Mouse (Mus musculus): ENCODE results near the gene Tacc3. TPM values are rescaled to one million over a fixed set of nuclear protein-coding genes. Genes with fewer than 3 reads are reported as not detected.

The Tacc3 gene
- polyA plus RNA-seq, 1 experiment from 2014 or later = 316 TPM

DNA sequence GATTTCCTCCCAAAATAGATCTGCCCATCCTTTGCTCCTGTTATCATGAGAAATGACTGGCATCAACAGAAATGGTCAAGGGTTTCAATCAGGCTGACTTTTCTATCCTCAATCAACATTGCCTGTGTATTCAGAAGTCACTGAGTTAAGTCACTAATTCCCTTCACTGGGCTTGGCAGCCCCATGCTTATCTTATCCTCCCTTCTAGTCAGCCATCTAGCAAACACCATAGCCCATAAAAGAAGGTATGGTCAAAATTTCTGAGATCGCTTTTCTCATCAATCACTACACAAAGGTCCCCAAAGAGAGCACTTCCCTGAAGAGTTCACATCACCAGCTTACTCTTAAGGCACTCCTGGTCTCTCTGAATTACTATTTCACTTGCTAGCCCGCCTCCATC is 6.9 kb upstream of the Tacc3 start:
- peak overlapping the region; percentile 81 for H3K4me3 ChIP-seq (ENCODE audit: low read depth, low read length)
- ATAC-seq (ENCODE audit: insufficient number of reproducible peaks, low FRiP score, low TSS enrichment, low read depth) = no peak
- no peak overlapping the region for H3K27ac ChIP-seq (replicated peaks; ENCODE audit: low read depth, low read length)
- DNase-seq (ENCODE audit: low spot score) = no peak
- peak overlapping the region; percentile 80 for H3K9ac ChIP-seq (ENCODE audit: low read length)
- H3K36me3 ChIP-seq (ENCODE audit: control insufficient read depth, insufficient read depth, low read length) = peaks cover 25% of the 10 kb centered on the region
- H3K9me3 ChIP-seq (ENCODE audit: control insufficient read depth, low read length) = no peaks in the 10 kb centered on the region
- H3K27me3 ChIP-seq (ENCODE audit: control insufficient read depth, insufficient read depth, low read length) = no peaks in the 10 kb centered on the region
- peak overlapping the region; percentile 79 for H3K4me2 ChIP-seq (ENCODE audit: low read depth, severe bottlenecking)
- 21% methylated on average over 2 of the region's 2 CpGs for WGBS
- H3K4me1 ChIP-seq (ENCODE audit: control insufficient read depth, insufficient read depth, low read length) = peaks cover 5% of the 10 kb centered on the region; the same call in 1 of the 2 replicates

DNA sequence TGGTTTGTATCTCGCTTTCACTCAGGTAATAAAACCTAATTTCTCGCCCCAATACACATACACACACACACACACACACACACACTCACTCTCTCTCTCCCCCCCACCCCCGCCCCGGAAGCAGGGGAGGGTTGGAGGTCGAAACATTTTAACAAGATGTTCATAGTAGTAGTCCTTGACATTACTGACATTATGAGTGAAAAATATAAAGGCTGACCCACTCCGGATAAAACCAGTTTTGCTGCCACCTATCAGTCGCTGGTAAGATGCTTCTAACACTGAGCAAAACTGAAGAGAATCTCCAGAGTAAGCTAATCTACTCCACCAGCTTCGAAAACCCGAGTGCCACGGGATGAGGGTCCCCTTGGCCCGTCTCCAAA is 6.4 kb upstream of the Tacc3 start:
- H3K9me3 ChIP-seq (ENCODE audit: control insufficient read depth, low read length) = no peaks in the 10 kb centered on the region
- peak overlapping the region; percentile 80 for H3K9ac ChIP-seq (ENCODE audit: low read length)
- peaks cover 9% of the 10 kb centered on the region; the same call in 1 of the 2 replicates for H3K4me1 ChIP-seq (ENCODE audit: control insufficient read depth, insufficient read depth, low read length)
- ATAC-seq (ENCODE audit: insufficient number of reproducible peaks, low FRiP score, low TSS enrichment, low read depth) = no peak
- peak overlapping the region; percentile 79 for H3K4me2 ChIP-seq (ENCODE audit: low read depth, severe bottlenecking)
- H3K27ac ChIP-seq (replicated peaks; ENCODE audit: low read depth, low read length) = peak overlapping the region; percentile 93
- DNase-seq (ENCODE audit: low spot score) = no peak
- H3K27me3 ChIP-seq (ENCODE audit: control insufficient read depth, insufficient read depth, low read length) = no peaks in the 10 kb centered on the region
- H3K36me3 ChIP-seq (ENCODE audit: control insufficient read depth, insufficient read depth, low read length) = peaks cover 20% of the 10 kb centered on the region
- H3K4me3 ChIP-seq (ENCODE audit: low read depth, low read length) = peak overlapping the region; percentile 81
- under 1% methylated on average over 11 of the region's 11 CpGs for WGBS

DNA sequence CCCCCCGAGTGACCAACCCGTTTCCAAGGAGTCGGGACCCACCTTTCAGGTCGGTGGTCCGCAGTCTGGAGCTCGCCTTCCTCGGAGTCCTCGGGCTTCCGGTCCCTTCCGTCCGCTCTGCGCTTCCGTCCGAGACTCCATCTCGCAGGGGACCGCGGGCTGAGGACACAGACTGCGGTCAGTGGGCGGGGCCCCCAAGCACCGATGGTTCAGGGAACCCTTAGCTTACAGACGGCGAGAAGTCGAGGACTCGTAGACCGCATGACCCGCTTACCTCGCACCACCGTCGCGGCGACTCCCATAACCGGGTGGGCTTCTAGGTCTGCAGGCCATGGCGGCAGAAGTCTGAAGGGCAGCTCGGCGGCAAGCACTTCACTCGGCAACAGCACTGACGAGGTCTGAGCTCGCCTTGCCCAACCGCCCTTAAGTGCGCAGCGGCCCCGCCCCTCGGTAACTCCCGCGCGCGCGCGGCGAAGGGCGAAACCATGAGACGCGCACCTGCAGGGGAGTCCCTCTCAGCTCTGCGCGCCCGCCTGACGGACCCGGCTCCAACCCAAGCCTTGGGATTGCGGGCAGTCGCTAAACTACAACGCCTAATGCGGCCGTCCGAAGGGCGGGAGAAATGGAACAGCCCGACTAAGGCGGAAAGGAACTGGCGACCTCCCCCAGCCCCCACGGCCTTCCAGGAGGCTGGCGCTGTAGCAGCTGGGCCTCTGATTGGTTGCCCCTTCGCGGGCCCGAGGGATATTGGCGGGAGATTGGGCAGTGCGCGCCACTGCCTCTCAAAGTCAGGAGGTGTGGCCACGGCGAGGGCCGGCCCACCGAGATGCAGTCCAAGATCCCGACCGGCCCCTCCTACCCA is 5.8 kb upstream of the Tacc3 start, which contains the start of gene Slbp:
Gene Slbp, minus strand, starts transcription at position 654 of the 862 bp plus-strand sequence.
- peak; percentile 96 for ATAC-seq (ENCODE audit: insufficient number of reproducible peaks, low FRiP score, low TSS enrichment, low read depth)

DNA sequence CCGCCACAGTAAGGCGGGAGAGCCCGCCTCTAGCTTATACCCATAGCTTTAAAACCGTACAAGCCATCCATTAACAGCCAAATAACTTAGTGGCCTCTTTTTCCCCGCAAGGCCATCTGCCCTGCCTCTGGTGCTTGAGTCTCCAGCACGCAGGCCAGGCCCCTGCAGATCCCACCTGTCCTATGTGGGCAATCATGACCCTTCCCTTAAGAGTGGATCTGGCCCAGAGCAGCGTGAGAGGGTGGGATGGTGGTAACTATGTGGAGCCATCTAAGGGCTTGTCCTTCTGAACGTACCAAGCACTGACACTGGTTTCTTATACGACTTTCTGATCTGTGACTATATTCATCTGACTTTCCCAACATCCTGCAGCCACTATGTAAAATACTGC is 5.2 kb upstream of the Tacc3 start:
- H3K27me3 ChIP-seq (ENCODE audit: control insufficient read depth, insufficient read depth, low read length) = no peaks in the 10 kb centered on the region
- H3K9ac ChIP-seq (ENCODE audit: low read length) = peak overlapping the region; percentile 49
- peaks cover 15% of the 10 kb centered on the region for H3K36me3 ChIP-seq (ENCODE audit: control insufficient read depth, insufficient read depth, low read length)
- H3K27ac ChIP-seq (replicated peaks; ENCODE audit: low read depth, low read length) = peak overlapping the region; percentile 65; the same call in 1 of the 2 replicates
- 3% methylated on average over 9 of the region's 9 CpGs for WGBS
- H3K9me3 ChIP-seq (ENCODE audit: control insufficient read depth, low read length) = no peaks in the 10 kb centered on the region
- H3K4me2 ChIP-seq (ENCODE audit: low read depth, severe bottlenecking) = peak overlapping the region; percentile 79
- peak; percentile 45 for ATAC-seq (ENCODE audit: insufficient number of reproducible peaks, low FRiP score, low TSS enrichment, low read depth)
- peak overlapping the region; percentile 81 for H3K4me3 ChIP-seq (ENCODE audit: low read depth, low read length)
- DNase-seq (ENCODE audit: low spot score) = no peak
- H3K4me1 ChIP-seq (ENCODE audit: control insufficient read depth, insufficient read depth, low read length) = peaks cover 14% of the 10 kb centered on the region

More for the DNA sequence above, 5.8 kb upstream of the Tacc3 start, which contains the start of gene Slbp:
- Histone ChIP-seq H3K4me2 (ENCODE audit: low read depth, severe bottlenecking) (peak within 1 kb of the TSS; percentile 79), H3K9ac (ENCODE audit: low read length) (peak within 1 kb of the TSS; percentile 80), H3K9me3 (ENCODE audit: control insufficient read depth, low read length) (no peaks in the 10 kb centered on the region), H3K27ac (replicated peaks; ENCODE audit: low read depth, low read length) (peak within 1 kb of the TSS; percentile 93), H3K4me1 (ENCODE audit: control insufficient read depth, insufficient read depth, low read length) (peaks cover 14% of the 10 kb centered on the region), H3K4me3 (ENCODE audit: low read depth, low read length) (peak within 1 kb of the TSS; percentile 81), H3K36me3 (ENCODE audit: control insufficient read depth, insufficient read depth, low read length) (peaks cover 19% of the 10 kb centered on the region), H3K27me3 (ENCODE audit: control insufficient read depth, insufficient read depth, low read length) (no peaks in the 10 kb centered on the region)
- DNase-seq (ENCODE audit: low spot score) = peak; percentile 96
- WGBS = under 1% methylated on average over 82 of the region's 82 CpGs

DNA sequence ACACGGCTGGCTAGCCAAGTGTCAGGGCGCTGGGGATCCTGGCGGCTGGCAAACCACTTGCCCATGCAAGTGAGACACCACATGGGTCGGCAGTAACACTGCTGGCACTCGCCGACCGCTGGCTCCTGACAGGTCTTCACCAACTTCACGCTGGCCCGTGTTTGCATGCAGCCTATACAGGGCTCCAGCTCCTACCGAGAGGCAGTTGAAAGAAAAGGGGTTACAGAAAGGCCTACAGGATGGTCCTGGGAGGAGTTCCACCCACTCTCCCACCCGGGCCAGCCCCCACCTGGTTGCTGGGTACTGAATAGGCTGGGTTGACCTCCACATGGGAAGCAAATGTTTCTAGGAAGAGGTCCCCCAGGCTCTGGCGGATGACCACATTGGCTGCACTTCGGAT is 3.5 kb upstream of the Tacc3 start:
- ATAC-seq (ENCODE audit: insufficient number of reproducible peaks, low FRiP score, low TSS enrichment, low read depth) (no peak), DNase-seq (ENCODE audit: low spot score) (no peak)
- no peaks in the 10 kb centered on the region for H3K27me3 ChIP-seq (ENCODE audit: control insufficient read depth, insufficient read depth, low read length)
- 94% methylated on average over 13 of the region's 13 CpGs for WGBS
- H3K27ac ChIP-seq (replicated peaks; ENCODE audit: low read depth, low read length) = no peak overlapping the region
- H3K4me1 ChIP-seq (ENCODE audit: control insufficient read depth, insufficient read depth, low read length) = peaks cover 14% of the 10 kb centered on the region
- H3K36me3 ChIP-seq (ENCODE audit: control insufficient read depth, insufficient read depth, low read length) = peaks cover 7% of the 10 kb centered on the region; the same call in 1 of the 2 replicates
- no peaks in the 10 kb centered on the region for H3K9me3 ChIP-seq (ENCODE audit: control insufficient read depth, low read length)
- no peak overlapping the region for H3K4me3 ChIP-seq (ENCODE audit: low read depth, low read length)
- H3K4me2 ChIP-seq (ENCODE audit: low read depth, severe bottlenecking) = no peak overlapping the region
- H3K9ac ChIP-seq (ENCODE audit: low read length) = no peak overlapping the region

DNA sequence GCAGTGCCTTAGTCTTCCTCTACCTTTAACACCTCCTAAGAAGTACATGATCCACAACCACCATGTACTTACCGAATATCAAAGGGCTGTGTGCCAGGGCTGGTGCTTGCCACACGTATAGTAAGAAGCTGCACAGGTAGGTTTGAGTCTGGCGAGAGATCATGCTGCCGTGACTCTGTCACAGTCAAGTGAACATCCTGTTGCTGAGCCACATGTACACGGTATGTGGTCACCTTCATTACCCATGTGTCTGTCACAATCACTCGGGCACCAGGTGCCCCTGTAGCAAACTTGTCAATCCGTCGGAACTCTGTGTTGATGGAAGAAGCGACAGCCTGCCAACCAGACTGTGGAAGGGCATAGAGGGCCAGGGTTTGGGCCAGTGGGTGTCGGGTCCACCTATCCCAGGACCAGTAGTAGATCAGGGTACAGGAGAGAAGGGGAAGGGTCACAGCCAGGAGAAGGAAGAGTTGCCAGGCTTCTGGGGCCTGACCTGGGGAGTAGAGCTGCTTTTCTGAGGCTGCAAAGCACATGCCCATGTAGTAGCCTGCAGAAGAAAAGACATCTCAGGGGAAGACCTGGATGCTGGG is 2.6 kb upstream of the Tacc3 start:
- ATAC-seq (ENCODE audit: insufficient number of reproducible peaks, low FRiP score, low TSS enrichment, low read depth) (no peak), DNase-seq (ENCODE audit: low spot score) (no peak)
- Histone ChIP-seq H3K4me3 (ENCODE audit: low read depth, low read length) (no peak overlapping the region), H3K27ac (replicated peaks; ENCODE audit: low read depth, low read length) (no peak overlapping the region), H3K9ac (ENCODE audit: low read length) (no peak overlapping the region), H3K4me1 (ENCODE audit: control insufficient read depth, insufficient read depth, low read length) (peaks cover 14% of the 10 kb centered on the region), H3K4me2 (ENCODE audit: low read depth, severe bottlenecking) (no peak overlapping the region), H3K27me3 (ENCODE audit: control insufficient read depth, insufficient read depth, low read length) (no peaks in the 10 kb centered on the region), H3K9me3 (ENCODE audit: control insufficient read depth, low read length) (no peaks in the 10 kb centered on the region), H3K36me3 (ENCODE audit: control insufficient read depth, insufficient read depth, low read length) (peaks cover 5% of the 10 kb centered on the region; the same call in 1 of the 2 replicates)
- 93% methylated on average over 10 of the region's 10 CpGs for WGBS

DNA sequence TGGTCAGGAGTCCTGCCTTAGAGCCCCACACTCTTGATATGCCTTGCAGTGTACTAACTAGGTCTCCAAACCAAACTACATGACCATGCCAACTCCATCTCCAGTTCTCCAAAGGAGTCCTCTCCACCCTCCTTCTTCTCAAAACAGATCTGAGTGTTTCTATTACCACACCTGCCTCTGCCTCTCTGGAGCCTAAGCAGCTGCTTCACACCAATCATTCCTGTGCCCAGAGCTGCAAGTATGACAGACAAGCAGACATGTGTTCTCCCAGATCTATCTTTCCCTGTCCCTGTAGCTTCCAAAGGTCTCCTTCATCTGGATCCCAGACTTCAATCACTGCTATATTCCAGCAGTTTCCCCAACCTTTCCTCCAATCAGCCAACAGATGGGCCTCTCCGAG is 1.2 kb upstream of the Tacc3 start:
- Histone ChIP-seq H3K9me3 (ENCODE audit: control insufficient read depth, low read length) (no peaks in the 10 kb centered on the region), H3K9ac (ENCODE audit: low read length) (peak overlapping the region; percentile 87), H3K36me3 (ENCODE audit: control insufficient read depth, insufficient read depth, low read length) (peaks cover 5% of the 10 kb centered on the region; the same call in 1 of the 2 replicates), H3K4me3 (ENCODE audit: low read depth, low read length) (peak overlapping the region; percentile 92), H3K4me2 (ENCODE audit: low read depth, severe bottlenecking) (peak overlapping the region; percentile 95), H3K4me1 (ENCODE audit: control insufficient read depth, insufficient read depth, low read length) (peaks cover 12% of the 10 kb centered on the region), H3K27me3 (ENCODE audit: control insufficient read depth, insufficient read depth, low read length) (no peaks in the 10 kb centered on the region), H3K27ac (replicated peaks; ENCODE audit: low read depth, low read length) (no peak overlapping the region)
- WGBS = 44% methylated on average over 1 of the region's 1 CpGs
- ATAC-seq (ENCODE audit: insufficient number of reproducible peaks, low FRiP score, low TSS enrichment, low read depth) (no peak), DNase-seq (ENCODE audit: low spot score) (no peak)

DNA sequence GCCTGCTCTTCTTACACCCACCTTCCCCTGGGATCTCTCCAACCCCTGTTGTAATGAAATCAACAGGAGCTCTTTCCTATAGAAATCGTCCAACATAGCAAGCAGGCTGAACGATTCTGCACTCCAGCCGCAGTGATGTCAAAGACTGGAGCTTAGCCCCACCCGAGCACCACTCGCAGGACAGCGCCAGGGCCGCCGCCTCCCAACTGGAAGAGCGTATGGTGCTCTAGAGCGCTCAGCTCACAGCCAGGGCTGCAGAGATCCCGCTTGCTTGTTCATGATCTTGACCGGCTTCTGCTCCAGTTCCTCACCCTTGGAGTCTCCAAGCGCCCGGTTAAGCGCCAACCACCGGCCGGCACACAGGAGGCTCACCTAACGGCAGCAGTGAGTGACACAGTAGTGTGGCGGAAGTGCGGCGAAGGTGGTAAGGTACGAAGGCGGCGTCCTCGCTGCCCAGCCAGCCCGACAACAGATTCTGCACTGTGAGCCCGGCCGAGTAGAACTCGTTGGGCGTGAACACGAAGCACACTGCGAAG is 609 bp upstream of the Tacc3 start:
- H3K9ac ChIP-seq (ENCODE audit: low read length) = peak overlapping the region; percentile 87
- H3K4me3 ChIP-seq (ENCODE audit: low read depth, low read length) = peak overlapping the region; percentile 92
- no peaks in the 10 kb centered on the region for H3K27me3 ChIP-seq (ENCODE audit: control insufficient read depth, insufficient read depth, low read length)
- H3K4me1 ChIP-seq (ENCODE audit: control insufficient read depth, insufficient read depth, low read length) = peaks cover 12% of the 10 kb centered on the region
- ATAC-seq (ENCODE audit: insufficient number of reproducible peaks, low FRiP score, low TSS enrichment, low read depth) (peak; percentile 12; the same call in 1 of the 2 replicates), DNase-seq (ENCODE audit: low spot score) (no peak)
- H3K27ac ChIP-seq (replicated peaks; ENCODE audit: low read depth, low read length) = no peak overlapping the region; the same call in 1 of the 2 replicates
- H3K4me2 ChIP-seq (ENCODE audit: low read depth, severe bottlenecking) = peak overlapping the region; percentile 95
- WGBS = under 1% methylated on average over 32 of the region's 32 CpGs
- peaks cover 7% of the 10 kb centered on the region; the same call in 1 of the 2 replicates for H3K36me3 ChIP-seq (ENCODE audit: control insufficient read depth, insufficient read depth, low read length)
- no peaks in the 10 kb centered on the region for H3K9me3 ChIP-seq (ENCODE audit: control insufficient read depth, low read length)

Data from limb, embryonic 11.5 days (tissue).